Mouse (Mus musculus) heart, embryonic 10.5 days (tissue): ENCODE results near the gene Vmn1r100. TPM values are rescaled to one million over a fixed set of nuclear protein-coding genes. Genes with fewer than 3 reads are reported as not detected.
"Not testable (repeated sequence)": the region's sequence is repeated elsewhere in the genome, so short reads cannot be mapped to it uniquely, and the experiment has no call there.

Experiments
- DNase-seq: peaks from one replicate; pipeline ENCODE4 v3.0.0-alpha.2; 2017; ENCODE audit warnings: low spot score
- H3K27ac ChIP-seq: fragments of 300-500 bp; sonication (generic); 2 replicates; pipeline ENCODE4 v1.5.1; 2016; ENCODE audit warnings: mild to moderate bottlenecking
- H3K27me3 ChIP-seq: fragments of 300-500 bp; sonication (generic); 2 replicates; pipeline ENCODE4 v1.6.1; 2016; ENCODE audit warnings: mild to moderate bottlenecking; ENCODE audit not compliant: poor library complexity, insufficient read depth, severe bottlenecking
- H3K36me3 ChIP-seq: fragments of 300-500 bp; sonication (generic); 2 replicates; pipeline ENCODE4 v1.6.1; 2016; ENCODE audit warnings: mild to moderate bottlenecking, moderate library complexity
- H3K4me1 ChIP-seq: fragments of 300-500 bp; sonication (generic); 2 replicates; pipeline ENCODE4 v1.6.1; 2016; ENCODE audit warnings: mild to moderate bottlenecking
- H3K4me3 ChIP-seq: fragments of 300-500 bp; sonication (generic); 2 replicates; pipeline ENCODE4 v1.5.1; 2016; ENCODE audit warnings: mild to moderate bottlenecking, moderate library complexity
- H3K9me3 ChIP-seq: fragments of 300-500 bp; sonication (generic); 2 replicates; pipeline ENCODE4 v1.6.1; 2016; ENCODE audit warnings: mild to moderate bottlenecking, moderate library complexity
- WGBS: fragments of 180-500 bp; shearing (Covaris S2); methylation state at CpG from one replicate; pipeline ENCODE4 v1.1.7; 2016; 5-methylcytosine and 5-hydroxymethylcytosine counted together
- polyA plus RNA-seq: library from polyadenylated mRNA; unstranded; fragments of >200 nt; fragmentation: Nextera tagmentation; extraction: Ambion mirVana; gene quantifications from 2 replicates; pipeline ENCODE4 v1.2.1, GENCODE M21; 2016

The Vmn1r100 gene
- not detected in 2 replicates for polyA plus RNA-seq

DNA sequence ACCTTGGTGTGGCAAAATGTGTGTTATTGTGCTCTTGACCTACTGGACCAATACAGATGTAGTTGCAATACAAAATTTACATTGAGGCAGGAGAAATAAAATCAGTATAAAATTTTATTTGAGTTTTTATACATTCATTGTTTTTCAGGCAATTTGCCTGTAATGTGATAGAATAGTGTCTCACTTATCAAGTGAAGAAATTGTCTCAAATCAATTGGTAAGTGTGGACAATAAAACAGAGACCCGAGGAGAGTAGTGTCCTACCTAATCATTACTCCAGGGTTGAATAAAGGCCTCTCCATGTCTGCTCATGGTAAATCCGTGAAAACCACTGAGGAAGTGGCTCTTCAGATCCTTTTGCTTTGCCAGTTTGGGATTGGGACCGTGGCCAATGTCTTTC is at the start of gene Vmn1r100:
Gene Vmn1r100 (plus strand): TSS at position 301 of the 400 bp plus-strand sequence.
- not testable (repeated sequence) for H3K36me3 ChIP-seq, H3K4me3 ChIP-seq, H3K4me1 ChIP-seq, DNase-seq, H3K27me3 ChIP-seq, H3K9me3 ChIP-seq, H3K27ac ChIP-seq
- no CpG with 5 or more reads among the region's 3 CpGs for WGBS

DNA sequence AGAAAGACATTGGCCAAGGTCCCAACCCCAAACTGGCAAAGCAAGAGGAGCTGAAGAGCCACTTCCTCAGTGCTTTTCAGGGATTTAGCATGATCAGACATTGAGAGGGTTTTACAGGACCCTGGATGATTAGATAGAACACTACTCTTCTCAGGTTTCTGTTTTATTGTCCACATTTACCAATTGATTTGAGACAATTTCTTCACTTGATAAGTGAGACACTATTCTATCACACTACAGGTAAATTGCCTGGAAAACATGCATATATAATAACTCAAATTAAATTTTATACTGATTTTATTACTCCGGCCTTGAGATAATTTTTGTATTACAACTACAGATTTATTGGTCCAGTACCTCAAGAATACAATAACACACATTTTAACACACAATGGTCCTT is 42.4 kb upstream of the Vmn1r100 start, which contains the start of gene Gm5728:
Gene Gm5728 (minus strand): TSS at position 101 of the 400 bp plus-strand sequence.
- H3K4me3 ChIP-seq, H3K4me1 ChIP-seq, H3K27ac ChIP-seq, H3K27me3 ChIP-seq, H3K9me3 ChIP-seq, DNase-seq, H3K36me3 ChIP-seq: not testable (repeated sequence)
- no CpG with 5 or more reads among the region's 1 CpGs for WGBS

DNA sequence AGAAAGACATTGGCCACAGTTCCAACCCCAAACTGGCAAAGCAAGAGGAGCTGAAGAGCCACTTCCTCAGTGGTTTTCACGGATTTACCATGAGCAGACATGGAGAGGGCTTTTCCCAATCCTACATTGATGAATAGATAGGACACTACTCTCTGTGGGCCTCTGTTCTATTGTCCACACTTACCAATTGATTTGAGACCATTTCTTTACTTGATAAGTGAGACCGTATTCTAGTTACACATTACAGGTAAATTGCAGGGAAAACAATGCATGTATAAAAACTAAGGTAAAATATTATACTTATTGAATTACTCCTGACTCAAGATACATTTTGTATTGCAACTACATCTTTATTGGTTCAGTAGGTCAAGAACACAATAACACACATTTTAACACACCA is 24.8 kb downstream of the Vmn1r100 start, which contains the start of gene Vmn1r101:
Gene Vmn1r101 (minus strand): TSS at position 101 of the 400 bp plus-strand sequence.
- not testable (repeated sequence) for H3K27me3 ChIP-seq, H3K4me3 ChIP-seq, H3K4me1 ChIP-seq, H3K9me3 ChIP-seq, DNase-seq, H3K36me3 ChIP-seq, H3K27ac ChIP-seq
- WGBS: no CpG with 5 or more reads among the region's 2 CpGs

Other genes with a start within 250 kb of the Vmn1r100 start
- not detected in 2 replicates for gene Vmn1r94, start 249.6 kb upstream of the Vmn1r100 start, polyA plus RNA-seq
- gene Vmn1r95, start 224.2 kb upstream of the Vmn1r100 start, polyA plus RNA-seq: not detected in 2 replicates
- gene Gm6164, start 212.3 kb upstream of the Vmn1r100 start, polyA plus RNA-seq: not detected in 2 replicates
- gene Gm4498, start 184.1 kb upstream of the Vmn1r100 start, polyA plus RNA-seq: not detected in 2 replicates
- not detected in 2 replicates for gene Gm5890, start 155.1 kb upstream of the Vmn1r100 start, polyA plus RNA-seq
- gene Gm4133, start 83.9 kb upstream of the Vmn1r100 start, polyA plus RNA-seq: not detected in 2 replicates
- gene Gm5728, start 42.5 kb upstream of the Vmn1r100 start, polyA plus RNA-seq: not detected in 2 replicates
- gene Vmn1r101, start 24.7 kb downstream of the Vmn1r100 start, polyA plus RNA-seq: not detected in 2 replicates
- not detected in 2 replicates for gene Gm10670, start 57.0 kb downstream of the Vmn1r100 start, polyA plus RNA-seq
- gene Vmn1r103, start 92.6 kb downstream of the Vmn1r100 start, polyA plus RNA-seq: not detected in 2 replicates
- gene Vmn1r104, start 115.9 kb downstream of the Vmn1r100 start, polyA plus RNA-seq: not detected in 2 replicates
- not detected in 2 replicates for gene Gm5726, start 127.8 kb downstream of the Vmn1r100 start, polyA plus RNA-seq
- gene Gm4141, start 158.3 kb downstream of the Vmn1r100 start, polyA plus RNA-seq: not detected in 2 replicates
- gene Gm4513, start 181.1 kb downstream of the Vmn1r100 start, polyA plus RNA-seq: not detected in 2 replicates